Mouse (Mus musculus): ENCODE measurements around the gene Eif3j1. TPM values are rescaled to one million over a fixed set of nuclear protein-coding genes. Genes with fewer than 3 reads are reported as not detected.

Gene Eif3j1
- 75.5 and 106 TPM in 2 replicates for polyA plus RNA-seq (2012; ENCODE audit: low replicate concordance)

DNA sequence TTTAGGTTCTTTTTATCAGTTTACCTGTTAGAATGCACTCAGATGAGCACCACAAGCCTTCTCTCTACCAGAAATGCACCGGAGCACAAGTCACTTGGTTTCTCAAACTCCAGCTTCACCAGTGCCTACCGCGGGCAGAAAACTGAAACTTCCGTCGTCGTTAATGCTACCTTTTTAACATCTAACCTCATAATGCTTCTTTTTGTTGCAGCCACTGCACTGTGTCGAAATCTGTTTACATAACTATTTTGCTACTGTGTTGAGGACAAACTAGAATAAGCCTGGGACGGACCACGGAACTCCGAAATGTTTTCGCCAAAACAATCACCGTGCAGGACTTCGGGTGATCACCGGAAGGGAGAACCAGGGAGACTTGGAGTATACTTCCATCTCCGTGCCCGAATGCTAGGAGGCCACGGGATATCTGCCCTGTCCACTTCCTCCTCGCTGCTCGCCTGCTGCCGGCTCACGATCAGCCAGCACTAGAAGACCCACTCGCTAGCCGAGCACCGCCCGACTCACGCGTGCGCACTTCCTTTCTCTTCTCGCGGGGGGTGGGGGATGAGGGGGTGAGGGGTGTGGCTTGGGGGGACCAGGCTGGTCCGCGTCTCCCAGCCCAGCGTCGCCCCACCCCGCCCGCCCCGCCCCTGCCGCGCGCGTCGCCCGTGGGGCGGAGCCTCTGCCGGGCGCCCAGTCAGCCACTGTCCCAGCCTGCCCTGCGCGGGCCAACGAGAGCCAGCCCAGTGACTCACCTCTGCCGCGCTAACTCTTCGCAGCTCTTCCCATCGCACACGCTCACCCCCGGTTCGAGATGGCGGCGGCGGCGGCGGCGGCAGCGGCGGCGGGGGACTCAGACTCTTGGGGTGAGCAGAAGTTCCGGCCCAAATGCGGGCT is at the start of gene Eif3j1:
Gene Eif3j1, plus strand, starts transcription at position 685 of the 894 bp plus-strand sequence.

Other genes starting within 250 kb of the Eif3j1 start
- gene Frmd5, start 221.5 kb upstream of the Eif3j1 start, polyA plus RNA-seq (2012; ENCODE audit: low replicate concordance) = 0.41 TPM in 1 of 2 replicates, not detected in the other
- 5.5 and 8.8 TPM in 2 replicates for gene Casc4, start 161.6 kb upstream of the Eif3j1 start, polyA plus RNA-seq (2012; ENCODE audit: low replicate concordance)
- gene Ctdspl2, start 72.5 kb upstream of the Eif3j1 start, polyA plus RNA-seq (2012; ENCODE audit: low replicate concordance) = 2.5 and 4.1 TPM in 2 replicates
- gene Mageb3, start 72.5 kb upstream of the Eif3j1 start, polyA plus RNA-seq (2012; ENCODE audit: low replicate concordance) = 0.26 TPM in 1 of 2 replicates, not detected in the other
- 0.95 and 1.5 TPM in 2 replicates for gene Spg11, start 89.8 kb downstream of the Eif3j1 start, polyA plus RNA-seq (2012; ENCODE audit: low replicate concordance)
- 35.5 and 49.1 TPM in 2 replicates for gene B2m, start 119.1 kb downstream of the Eif3j1 start, polyA plus RNA-seq (2012; ENCODE audit: low replicate concordance)
- gene Trim69, start 132.2 kb downstream of the Eif3j1 start, polyA plus RNA-seq (2012; ENCODE audit: low replicate concordance) = 0.10 TPM in 1 of 2 replicates, not detected in the other
- 0.07 TPM in 1 of 2 replicates, not detected in the other for gene Patl2, start 157.6 kb downstream of the Eif3j1 start, polyA plus RNA-seq (2012; ENCODE audit: low replicate concordance)
- not detected in 2 replicates for gene Terb2, start 157.7 kb downstream of the Eif3j1 start, polyA plus RNA-seq (2012; ENCODE audit: low replicate concordance)
- gene Sord, start 206.2 kb downstream of the Eif3j1 start, polyA plus RNA-seq (2012; ENCODE audit: low replicate concordance) = 4.3 and 4.7 TPM in 2 replicates

Measured in leukemia stem cell, adult 10-12 weeks (primary cell).